Mouse (Mus musculus): ENCODE results near the gene Mul1. TPM values are rescaled to one million over a fixed set of nuclear protein-coding genes. Genes with fewer than 3 reads are reported as not detected.
A peak's percentile ranks its signal among the peaks of the same experiment; 100 is the strongest.

The Mul1 gene
- 17.9 and 18.5 TPM in 2 replicates for polyA plus RNA-seq (2014; fragmentation: Nextera tagmentation; extraction: Ambion mirVana)

DNA sequence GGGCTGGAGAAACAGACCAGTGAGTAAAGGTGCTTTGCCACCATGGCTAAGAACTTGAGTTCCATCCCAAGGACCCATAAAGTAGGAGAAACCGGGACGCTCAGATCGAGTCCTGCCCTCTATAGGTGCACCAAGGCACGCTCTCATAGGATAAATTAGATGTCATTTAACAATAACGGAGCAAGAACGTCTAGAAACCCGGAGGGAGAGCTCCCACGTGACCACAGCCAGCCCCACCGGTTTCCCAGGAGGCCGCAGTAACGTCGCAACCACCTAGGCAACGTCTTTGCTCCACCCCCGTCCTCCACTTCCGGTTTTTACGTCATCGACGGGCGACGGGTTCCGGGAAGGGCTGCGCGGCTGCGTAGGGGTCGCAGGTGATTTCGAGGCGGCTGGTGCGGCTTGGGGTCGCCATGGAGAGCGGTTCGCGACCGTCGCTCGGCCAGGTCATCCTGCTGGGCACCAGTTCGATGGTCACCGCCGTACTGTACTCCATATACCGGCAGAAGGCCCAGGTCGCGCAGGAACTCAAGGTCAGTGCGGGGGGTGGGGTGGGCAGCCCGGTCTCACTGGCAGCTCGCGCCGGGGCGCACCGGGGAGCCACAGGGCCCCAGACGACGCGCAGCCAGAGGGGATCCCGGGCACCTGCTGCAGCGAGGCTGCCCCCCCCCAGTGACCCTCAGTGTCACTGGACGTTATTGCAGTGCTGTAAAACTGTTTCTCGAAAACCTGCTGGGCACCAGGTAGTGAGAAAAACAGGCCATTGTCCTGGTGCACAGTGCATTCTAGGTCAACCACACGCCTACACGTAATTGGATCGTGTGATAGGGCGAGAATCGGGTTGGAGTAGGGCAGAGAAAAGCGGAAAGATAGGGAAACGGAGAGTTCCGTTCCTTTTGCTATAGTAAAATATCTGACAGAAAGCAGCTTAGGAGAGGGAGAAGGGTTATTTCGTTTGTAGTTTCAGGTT lies at the start of gene Mul1:
Mul1 (plus strand) TSS at position 325 of the 970 bp plus-strand sequence.
- peak; percentile 100 for DNase-seq (ENCODE audit: low spot score, missing footprints)

DNA sequence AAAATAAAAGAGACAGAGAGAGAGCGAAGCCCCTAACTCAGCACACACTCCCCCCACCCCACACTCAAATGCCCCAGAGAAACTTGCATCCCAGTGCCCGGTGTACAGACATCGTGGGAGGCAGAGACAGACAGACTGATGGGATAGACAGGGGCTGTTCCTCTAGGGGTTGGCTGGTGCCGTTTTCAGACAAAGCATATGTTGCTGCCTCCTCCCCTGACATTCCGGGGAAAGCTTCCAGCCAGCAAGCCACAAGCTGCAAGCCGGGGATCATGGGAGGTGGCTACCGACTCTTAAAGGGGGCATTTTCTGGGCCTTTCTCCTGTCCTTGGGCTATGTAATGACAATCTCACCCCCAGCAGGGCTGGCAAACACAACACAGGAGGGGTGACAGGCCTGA lies 40.8 kb upstream of the Mul1 start:
- WGBS = 60% methylated on average over 7 of the region's 7 CpGs
- peaks cover 12% of the 10 kb centered on the region for H3K4me1 ChIP-seq (ENCODE audit: control insufficient read depth, insufficient read depth, low read length)
- no peak for DNase-seq (ENCODE audit: low spot score, missing footprints)
- H3K9ac ChIP-seq (ENCODE audit: low read length) = no peak overlapping the region
- H3K36me3 ChIP-seq (ENCODE audit: control insufficient read depth, insufficient read depth, low read length) = no peaks in the 10 kb centered on the region
- ATAC-seq (ENCODE audit: low FRiP score) = no peak
- no peak overlapping the region for H3K4me3 ChIP-seq (ENCODE audit: low read depth, low read length)
- peaks cover 52% of the 10 kb centered on the region for H3K27me3 ChIP-seq (ENCODE audit: control insufficient read depth, insufficient read depth, low read length)
- no peaks in the 10 kb centered on the region for H3K9me3 ChIP-seq (ENCODE audit: control insufficient read depth, low read length)
- H3K27ac ChIP-seq (ENCODE audit: low read depth, low read length) = no peak overlapping the region
- no peak overlapping the region for H3K4me2 ChIP-seq

More for the DNA sequence above, at the start of gene Mul1:
- Histone ChIP-seq H3K36me3 (ENCODE audit: control insufficient read depth, insufficient read depth, low read length) (peaks cover 12% of the 10 kb centered on the region), H3K27ac (ENCODE audit: low read depth, low read length) (no peak within 1 kb of the TSS), H3K9me3 (ENCODE audit: control insufficient read depth, low read length) (no peaks in the 10 kb centered on the region), H3K4me1 (ENCODE audit: control insufficient read depth, insufficient read depth, low read length) (peaks cover 9% of the 10 kb centered on the region), H3K9ac (ENCODE audit: low read length) (peak within 1 kb of the TSS; percentile 82), H3K27me3 (ENCODE audit: control insufficient read depth, insufficient read depth, low read length) (no peaks in the 10 kb centered on the region), H3K4me2 (peak within 1 kb of the TSS; percentile 95), H3K4me3 (ENCODE audit: low read depth, low read length) (peak within 1 kb of the TSS; percentile 97)
- 1% methylated on average over 62 of the region's 64 CpGs for WGBS
- ATAC-seq (ENCODE audit: low FRiP score) = peak; percentile 92

DNA sequence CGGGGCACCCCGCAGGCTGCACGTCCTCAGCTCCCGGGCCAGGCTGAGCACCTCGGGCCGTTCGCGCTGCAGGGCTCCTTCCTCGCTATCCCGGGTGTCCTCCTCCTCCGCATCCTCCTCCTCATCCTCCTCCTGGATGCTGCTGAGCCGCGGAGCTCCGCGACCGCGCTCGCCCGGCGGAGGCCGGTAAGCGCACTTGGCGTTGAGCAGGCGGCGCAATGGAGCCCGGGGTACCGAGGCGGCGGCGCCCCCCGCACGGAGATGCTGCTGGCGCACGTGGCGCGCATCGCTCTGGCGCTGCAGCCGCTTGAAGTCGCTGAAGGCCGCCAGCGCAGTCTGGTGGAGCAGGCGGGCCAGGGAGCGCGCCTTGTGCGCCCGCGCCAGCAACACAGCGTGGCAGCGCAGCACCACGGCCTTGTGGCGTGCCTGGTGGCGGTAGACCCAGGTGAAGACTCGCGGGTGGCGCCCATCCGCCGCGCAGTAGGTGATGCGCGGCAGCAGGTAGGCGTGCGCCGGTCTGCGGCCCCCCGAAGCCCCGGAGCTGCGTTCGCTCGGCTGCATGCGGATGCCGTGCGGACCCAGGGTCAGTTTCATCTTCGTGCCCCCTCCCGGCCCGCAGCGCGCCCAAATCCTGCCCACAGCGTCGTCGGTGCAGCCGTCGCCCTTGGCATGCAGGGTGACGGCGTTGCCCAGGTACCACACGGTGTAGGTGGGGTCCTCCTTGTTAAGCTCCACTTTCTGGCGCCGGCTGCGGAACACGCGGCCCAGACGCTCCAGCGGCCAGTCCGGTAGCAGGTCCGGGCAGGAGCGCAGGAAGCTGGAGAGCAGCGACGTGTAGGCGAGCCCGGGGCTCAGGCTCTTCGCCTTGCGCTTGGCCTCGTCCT lies 39.1 kb upstream of the Mul1 start:
- ATAC-seq (ENCODE audit: low FRiP score) (no peak), DNase-seq (ENCODE audit: low spot score, missing footprints) (peak; percentile 92)
- Histone ChIP-seq H3K4me1 (ENCODE audit: control insufficient read depth, insufficient read depth, low read length) (peaks cover 12% of the 10 kb centered on the region), H3K9me3 (ENCODE audit: control insufficient read depth, low read length) (no peaks in the 10 kb centered on the region), H3K27me3 (ENCODE audit: control insufficient read depth, insufficient read depth, low read length) (peaks cover 55% of the 10 kb centered on the region), H3K4me2 (peak overlapping the region; percentile 43), H3K27ac (ENCODE audit: low read depth, low read length) (no peak overlapping the region), H3K4me3 (ENCODE audit: low read depth, low read length) (peak overlapping the region; percentile 29), H3K36me3 (ENCODE audit: control insufficient read depth, insufficient read depth, low read length) (no peaks in the 10 kb centered on the region), H3K9ac (ENCODE audit: low read length) (no peak overlapping the region; the same call in 1 of the 2 replicates)
- WGBS = under 1% methylated on average over 102 of the region's 103 CpGs

DNA sequence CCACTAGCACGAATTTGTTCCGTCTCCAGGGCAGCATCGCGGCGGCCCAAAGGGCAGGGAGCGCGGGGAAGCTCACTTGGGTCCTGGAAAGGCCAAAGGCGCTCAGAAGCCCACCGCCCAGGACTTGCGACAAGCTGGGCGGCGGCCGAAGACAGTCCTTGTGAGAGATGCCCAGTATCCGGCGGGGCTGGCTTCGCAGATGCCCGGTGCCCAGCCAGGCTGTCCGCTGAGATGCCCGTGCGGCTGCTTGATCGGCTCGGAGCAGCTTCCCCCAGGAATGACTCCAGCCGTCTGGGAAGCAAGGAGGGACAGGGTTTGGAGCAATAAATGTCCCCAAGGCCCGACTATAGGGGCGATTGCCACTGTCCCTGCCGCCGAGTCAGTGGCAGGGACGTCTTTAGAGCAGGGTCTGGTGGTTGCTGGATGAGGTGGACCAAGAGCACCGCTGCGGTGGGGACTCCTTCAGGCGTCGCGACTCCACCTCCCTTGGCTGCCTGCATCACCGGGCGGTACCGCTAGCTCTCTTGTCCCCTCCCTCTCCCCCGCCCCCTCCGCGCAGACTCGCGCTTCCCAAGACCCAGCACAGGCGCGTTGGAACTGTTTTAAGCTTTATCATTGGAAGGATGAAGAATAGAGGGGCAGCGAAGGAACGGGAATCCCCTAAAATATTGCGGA lies 38.4 kb upstream of the Mul1 start, which contains the start of gene Fam43b:
Fam43b (minus strand) TSS at position 558 of the 675 bp plus-strand sequence.
- Histone ChIP-seq H3K9ac (ENCODE audit: low read length) (no peak within 1 kb of the TSS), H3K27ac (ENCODE audit: low read depth, low read length) (no peak within 1 kb of the TSS), H3K4me2 (peak within 1 kb of the TSS; percentile 43), H3K9me3 (ENCODE audit: control insufficient read depth, low read length) (no peaks in the 10 kb centered on the region), H3K36me3 (ENCODE audit: control insufficient read depth, insufficient read depth, low read length) (no peaks in the 10 kb centered on the region), H3K4me1 (ENCODE audit: control insufficient read depth, insufficient read depth, low read length) (peaks cover 12% of the 10 kb centered on the region), H3K27me3 (ENCODE audit: control insufficient read depth, insufficient read depth, low read length) (peaks cover 55% of the 10 kb centered on the region), H3K4me3 (ENCODE audit: low read depth, low read length) (peak within 1 kb of the TSS; percentile 29)
- WGBS = 1% methylated on average over 46 of the region's 46 CpGs
- DNase-seq (ENCODE audit: low spot score, missing footprints) = peak; percentile 92
- ATAC-seq (ENCODE audit: low FRiP score) = no peak

DNA sequence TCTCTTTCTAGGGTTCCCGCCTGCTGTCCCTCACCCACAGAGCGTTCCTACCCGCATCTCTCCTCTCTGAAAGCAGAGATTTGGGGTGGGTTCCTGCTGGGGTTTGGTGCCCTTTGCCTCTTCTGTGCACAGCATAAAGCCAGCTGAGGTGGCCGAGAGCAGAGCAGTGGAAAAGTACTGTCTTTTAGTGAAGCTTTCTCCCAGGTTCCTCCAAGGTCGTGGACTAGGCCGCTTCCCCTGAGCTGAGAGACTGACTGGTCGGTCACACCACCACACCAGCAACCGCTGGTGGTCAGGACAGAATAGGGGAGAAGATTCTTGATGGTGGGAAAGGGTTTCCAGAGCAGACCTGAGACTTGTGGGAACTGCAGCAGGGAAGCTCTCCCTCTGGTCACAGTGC lies 37.8 kb upstream of the Mul1 start:
- Histone ChIP-seq H3K4me2 (peak overlapping the region; percentile 43), H3K27me3 (ENCODE audit: control insufficient read depth, insufficient read depth, low read length) (peaks cover 55% of the 10 kb centered on the region), H3K36me3 (ENCODE audit: control insufficient read depth, insufficient read depth, low read length) (no peaks in the 10 kb centered on the region), H3K4me3 (ENCODE audit: low read depth, low read length) (peak overlapping the region; percentile 29; the same call in 1 of the 2 replicates), H3K4me1 (ENCODE audit: control insufficient read depth, insufficient read depth, low read length) (peaks cover 12% of the 10 kb centered on the region), H3K9ac (ENCODE audit: low read length) (no peak overlapping the region), H3K27ac (ENCODE audit: low read depth, low read length) (no peak overlapping the region), H3K9me3 (ENCODE audit: control insufficient read depth, low read length) (no peaks in the 10 kb centered on the region)
- ATAC-seq (ENCODE audit: low FRiP score) (no peak), DNase-seq (ENCODE audit: low spot score, missing footprints) (peak; percentile 87)
- 2% methylated on average over 8 of the region's 8 CpGs for WGBS

DNA sequence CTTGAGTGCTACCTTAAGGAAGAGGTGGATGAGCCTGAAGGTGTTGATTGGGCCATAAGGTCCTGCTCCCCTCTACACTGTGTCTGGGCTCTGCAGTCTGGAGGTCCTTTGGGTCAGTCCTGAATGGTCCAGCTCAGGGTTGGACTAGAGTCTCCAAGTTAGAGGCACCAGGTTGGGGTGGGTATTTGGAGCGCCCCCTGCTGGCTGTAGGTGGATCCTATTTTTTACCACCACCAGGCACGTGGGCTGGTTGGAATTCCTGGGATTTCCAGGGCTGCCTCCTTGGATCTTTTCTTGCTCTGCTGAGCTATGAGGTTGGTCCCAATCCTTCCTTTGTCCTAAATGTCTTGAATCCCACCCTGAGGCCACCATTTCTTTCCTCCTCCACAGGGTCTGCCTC lies 29.7 kb upstream of the Mul1 start:
- Histone ChIP-seq H3K4me1 (ENCODE audit: control insufficient read depth, insufficient read depth, low read length) (no peaks in the 10 kb centered on the region), H3K9ac (ENCODE audit: low read length) (no peak overlapping the region), H3K4me3 (ENCODE audit: low read depth, low read length) (no peak overlapping the region), H3K27me3 (ENCODE audit: control insufficient read depth, insufficient read depth, low read length) (no peaks in the 10 kb centered on the region), H3K36me3 (ENCODE audit: control insufficient read depth, insufficient read depth, low read length) (no peaks in the 10 kb centered on the region), H3K4me2 (no peak overlapping the region), H3K27ac (ENCODE audit: low read depth, low read length) (no peak overlapping the region), H3K9me3 (ENCODE audit: control insufficient read depth, low read length) (no peaks in the 10 kb centered on the region)
- no peak for ATAC-seq (ENCODE audit: low FRiP score)
- WGBS = 0% methylated on average over 2 of the region's 2 CpGs
- no peak for DNase-seq (ENCODE audit: low spot score, missing footprints)

DNA sequence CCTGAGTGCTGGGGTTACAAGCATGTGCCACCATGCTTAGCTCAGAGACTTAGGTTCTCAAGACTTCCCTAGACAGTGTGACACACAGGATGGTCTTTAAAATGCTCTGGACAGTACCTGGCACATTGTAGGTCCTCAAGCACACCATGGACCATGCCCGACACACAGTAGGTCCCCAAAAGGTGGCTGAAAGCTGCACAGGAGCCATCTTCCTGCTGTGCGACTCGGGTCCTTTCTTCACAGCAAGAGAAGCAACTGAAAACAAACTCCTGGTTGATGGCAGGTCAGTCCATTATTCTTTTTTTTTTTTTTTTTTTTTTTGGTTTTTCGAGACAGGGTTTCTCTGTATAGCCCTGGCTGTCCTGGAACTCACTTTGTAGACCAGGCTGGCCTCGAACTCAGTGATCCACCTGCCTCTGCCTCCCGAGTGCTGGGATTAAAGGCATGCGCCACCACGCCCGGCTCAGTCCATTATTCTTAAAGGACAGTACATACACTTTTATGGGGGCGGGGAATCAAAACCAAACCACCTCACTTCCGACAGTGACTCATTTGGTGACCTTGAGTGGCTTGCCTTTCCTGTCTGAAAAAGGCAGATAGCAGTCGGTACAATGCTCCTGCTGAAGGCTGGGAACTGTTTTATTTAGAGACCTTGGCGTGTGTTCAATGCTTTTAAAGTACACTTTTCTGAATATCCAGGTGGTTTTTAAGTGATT lies 26.8 kb upstream of the Mul1 start:
- H3K27ac ChIP-seq (ENCODE audit: low read depth, low read length) = no peak overlapping the region
- no peaks in the 10 kb centered on the region for H3K36me3 ChIP-seq (ENCODE audit: control insufficient read depth, insufficient read depth, low read length)
- DNase-seq (ENCODE audit: low spot score, missing footprints) (peak; percentile 19), ATAC-seq (ENCODE audit: low FRiP score) (no peak)
- H3K4me2 ChIP-seq = no peak overlapping the region
- no peaks in the 10 kb centered on the region for H3K4me1 ChIP-seq (ENCODE audit: control insufficient read depth, insufficient read depth, low read length)
- no peak overlapping the region for H3K9ac ChIP-seq (ENCODE audit: low read length)
- no peaks in the 10 kb centered on the region for H3K9me3 ChIP-seq (ENCODE audit: control insufficient read depth, low read length)
- no peaks in the 10 kb centered on the region for H3K27me3 ChIP-seq (ENCODE audit: control insufficient read depth, insufficient read depth, low read length)
- 88% methylated on average over 12 of the region's 13 CpGs for WGBS
- no peak overlapping the region for H3K4me3 ChIP-seq (ENCODE audit: low read depth, low read length)

DNA sequence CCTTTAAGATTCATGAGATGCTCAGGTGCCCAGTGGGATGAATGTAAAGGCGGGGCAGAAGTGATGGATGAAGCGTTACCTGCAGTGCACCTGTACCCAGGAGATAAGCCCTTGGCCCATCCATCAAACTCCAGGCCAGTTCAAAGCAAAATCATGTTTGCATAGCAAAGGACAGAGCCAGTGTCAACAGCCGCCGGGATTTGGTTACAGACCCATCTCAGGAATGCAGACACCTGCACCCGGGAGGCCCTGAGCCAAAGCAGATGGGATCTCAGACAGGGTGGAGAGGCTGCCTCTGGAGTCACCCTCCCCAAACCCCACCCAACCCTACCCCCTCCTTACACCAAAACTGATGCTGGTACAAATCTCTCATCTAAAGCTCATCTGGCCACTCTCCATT lies 23.5 kb upstream of the Mul1 start:
- no peaks in the 10 kb centered on the region for H3K4me1 ChIP-seq (ENCODE audit: control insufficient read depth, insufficient read depth, low read length)
- no peak for ATAC-seq (ENCODE audit: low FRiP score)
- H3K9me3 ChIP-seq (ENCODE audit: control insufficient read depth, low read length) = no peaks in the 10 kb centered on the region
- no peaks in the 10 kb centered on the region for H3K36me3 ChIP-seq (ENCODE audit: control insufficient read depth, insufficient read depth, low read length)
- WGBS = 9% methylated on average over 5 of the region's 5 CpGs
- H3K4me2 ChIP-seq = no peak overlapping the region
- no peak for DNase-seq (ENCODE audit: low spot score, missing footprints)
- H3K9ac ChIP-seq (ENCODE audit: low read length) = no peak overlapping the region
- no peak overlapping the region for H3K27ac ChIP-seq (ENCODE audit: low read depth, low read length)
- H3K27me3 ChIP-seq (ENCODE audit: control insufficient read depth, insufficient read depth, low read length) = no peaks in the 10 kb centered on the region
- H3K4me3 ChIP-seq (ENCODE audit: low read depth, low read length) = no peak overlapping the region
